Mouse (Mus musculus) liver, postnatal 0 days (tissue): ENCODE measurements around the gene Ap3d1. TPM values are rescaled to one million over a fixed set of nuclear protein-coding genes. Genes with fewer than 3 reads are reported as not detected.

Experiments
- ATAC-seq: fragments of 200-750 bp; cut with Nextera tagmentation; 2 replicates; pipeline ENCODE4 v1.8.0; 2017; ENCODE audit warnings: mild to moderate bottlenecking, moderate library complexity
- DNase-seq: peaks from one replicate; pipeline ENCODE4 v3.0.0-alpha.2; 2016
- H3K27ac ChIP-seq: fragments of 300-500 bp; sonication (generic); 2 replicates; pipeline ENCODE4 v1.5.1; 2014; ENCODE audit warnings: antibody characterized with exemption, moderate library complexity, mild to moderate bottlenecking, low read depth
- H3K27me3 ChIP-seq: fragments of 300-500 bp; sonication (generic); 2 replicates; pipeline ENCODE4 v1.6.1; 2014; ENCODE audit warnings: low read length, control low read depth, mixed read lengths; ENCODE audit not compliant: insufficient read depth
- H3K36me3 ChIP-seq: fragments of 300-500 bp; sonication (generic); replicated peaks from 2 replicates; pipeline ENCODE4 v1.6.1; 2014; ENCODE audit warnings: mild to moderate bottlenecking, control low read depth, low read length, moderate library complexity, mixed read lengths; ENCODE audit not compliant: insufficient read depth
- H3K4me1 ChIP-seq: fragments of 300-500 bp; sonication (generic); 2 replicates; pipeline ENCODE4 v1.6.1; 2014; ENCODE audit warnings: antibody characterized with exemption, mild to moderate bottlenecking, control low read depth; ENCODE audit not compliant: insufficient read depth
- H3K4me2 ChIP-seq: fragments of 300-500 bp; sonication (generic); 2 replicates; pipeline ENCODE4 v1.6.1; 2014; ENCODE audit warnings: low read depth, mild to moderate bottlenecking, low read length, moderate library complexity, mixed read lengths
- H3K4me3 ChIP-seq: fragments of 300-500 bp; sonication (generic); 2 replicates; pipeline ENCODE4 v1.5.1; 2014; ENCODE audit warnings: low read depth, low read length
- H3K9ac ChIP-seq: fragments of 300-500 bp; sonication (generic); replicated peaks from 2 replicates; pipeline ENCODE4 v1.6.1; 2014; ENCODE audit warnings: mild to moderate bottlenecking, moderate library complexity
- H3K9me3 ChIP-seq: fragments of 300-500 bp; sonication (generic); 2 replicates; pipeline ENCODE4 v1.6.1; 2016; ENCODE audit warnings: mild to moderate bottlenecking, control low read depth, low read length, mixed read lengths
- CTCF ChIP-seq: sonication (generic); IDR thresholded peaks from 2 replicates; pipeline ENCODE4 v1.5.1; 2016; ENCODE audit warnings: antibody characterized with exemption, low read depth
- EP300 ChIP-seq: IDR thresholded peaks from 2 replicates; pipeline ENCODE4 v1.6.1; 2016; ENCODE audit warnings: antibody characterized with exemption, low read depth, mild to moderate bottlenecking
- WGBS: fragments of 180-500 bp; shearing (Covaris S2); extraction: QIAGEN DNeasy Blood & Tissue Kit; methylation state at CpG from one replicate; pipeline ENCODE4 v1.1.7; 2014; ENCODE audit not compliant: insufficient replicate concordance; 5-methylcytosine and 5-hydroxymethylcytosine counted together
- polyA plus RNA-seq: library from polyadenylated mRNA; unstranded; fragments of >200 nt; fragmentation: Nextera tagmentation; extraction: Ambion mirVana; gene quantifications from 2 replicates; pipeline ENCODE4 v1.2.1, GENCODE M21; 2015

The Ap3d1 gene
- polyA plus RNA-seq, 1 experiment from 2014 or later, result 19.0 TPM

DNA sequence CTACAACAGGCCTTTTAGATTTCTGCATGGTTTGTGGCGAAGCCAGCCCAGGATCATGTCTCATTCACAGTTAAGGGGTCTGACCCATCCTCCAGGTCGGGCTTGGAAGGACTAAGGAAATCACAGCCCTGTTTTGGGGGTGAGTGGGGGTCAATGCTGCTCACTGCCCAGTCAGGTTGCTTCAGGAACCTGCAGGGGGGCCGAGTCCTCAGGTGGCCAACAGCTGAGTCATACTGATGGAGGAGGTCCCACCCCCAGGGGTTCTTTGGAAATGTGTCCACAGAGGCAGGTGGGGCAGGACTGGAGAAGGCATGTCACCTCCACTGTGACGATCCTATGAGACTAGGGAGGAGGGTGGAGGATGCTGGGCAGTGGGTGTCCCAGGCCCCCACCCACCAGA is 76.6 kb downstream of the Ap3d1 start:
- DNase-seq (no peak), ATAC-seq (peak; percentile 26)
- Histone ChIP-seq H3K9me3 (no peaks in the 10 kb centered on the region), H3K36me3 (peaks cover 48% of the 10 kb centered on the region), H3K27ac (peak overlapping the region; percentile 93), H3K9ac (peak overlapping the region; percentile 46), H3K4me2 (peak overlapping the region; percentile 60; the same call in 1 of the 2 replicates), H3K27me3 (no peaks in the 10 kb centered on the region), H3K4me1 (peaks cover 35% of the 10 kb centered on the region), H3K4me3 (no peak overlapping the region)
- TF ChIP-seq CTCF, result no peak
- no peak for TF ChIP-seq EP300
- 44% methylated on average over 4 of the region's 4 CpGs for WGBS

DNA sequence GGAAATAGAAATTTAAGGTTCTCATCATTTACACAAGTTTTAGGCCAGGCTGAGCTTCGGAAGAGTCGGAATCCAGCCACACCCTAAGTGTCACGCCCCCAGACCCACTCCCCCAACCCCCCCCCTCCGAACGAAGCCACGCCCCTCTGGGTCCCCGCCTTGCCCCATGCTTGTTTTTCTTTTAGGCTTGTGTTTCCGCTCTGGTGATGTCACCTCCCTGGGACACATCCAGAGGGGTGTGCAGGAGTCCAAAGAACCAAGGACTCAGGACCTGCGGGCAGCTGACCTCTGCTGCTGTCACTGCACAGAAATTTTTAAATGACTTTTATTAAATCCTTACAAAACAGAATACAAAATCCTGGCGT is 77.1 kb downstream of the Ap3d1 start:
- peak overlapping the region; percentile 93 for H3K27ac ChIP-seq
- H3K4me2 ChIP-seq, result peak overlapping the region; percentile 60
- WGBS, result 12% methylated on average over 10 of the region's 10 CpGs
- no peaks in the 10 kb centered on the region for H3K27me3 ChIP-seq
- H3K9me3 ChIP-seq, result no peaks in the 10 kb centered on the region
- DNase-seq, result peak; percentile 73
- peak overlapping the region; percentile 50 for H3K9ac ChIP-seq
- no peak overlapping the region for H3K4me3 ChIP-seq
- peaks cover 43% of the 10 kb centered on the region for H3K36me3 ChIP-seq
- peak; percentile 82 for ATAC-seq
- H3K4me1 ChIP-seq, result peaks cover 35% of the 10 kb centered on the region
- no peak for TF ChIP-seq EP300
- no peak for TF ChIP-seq CTCF

DNA sequence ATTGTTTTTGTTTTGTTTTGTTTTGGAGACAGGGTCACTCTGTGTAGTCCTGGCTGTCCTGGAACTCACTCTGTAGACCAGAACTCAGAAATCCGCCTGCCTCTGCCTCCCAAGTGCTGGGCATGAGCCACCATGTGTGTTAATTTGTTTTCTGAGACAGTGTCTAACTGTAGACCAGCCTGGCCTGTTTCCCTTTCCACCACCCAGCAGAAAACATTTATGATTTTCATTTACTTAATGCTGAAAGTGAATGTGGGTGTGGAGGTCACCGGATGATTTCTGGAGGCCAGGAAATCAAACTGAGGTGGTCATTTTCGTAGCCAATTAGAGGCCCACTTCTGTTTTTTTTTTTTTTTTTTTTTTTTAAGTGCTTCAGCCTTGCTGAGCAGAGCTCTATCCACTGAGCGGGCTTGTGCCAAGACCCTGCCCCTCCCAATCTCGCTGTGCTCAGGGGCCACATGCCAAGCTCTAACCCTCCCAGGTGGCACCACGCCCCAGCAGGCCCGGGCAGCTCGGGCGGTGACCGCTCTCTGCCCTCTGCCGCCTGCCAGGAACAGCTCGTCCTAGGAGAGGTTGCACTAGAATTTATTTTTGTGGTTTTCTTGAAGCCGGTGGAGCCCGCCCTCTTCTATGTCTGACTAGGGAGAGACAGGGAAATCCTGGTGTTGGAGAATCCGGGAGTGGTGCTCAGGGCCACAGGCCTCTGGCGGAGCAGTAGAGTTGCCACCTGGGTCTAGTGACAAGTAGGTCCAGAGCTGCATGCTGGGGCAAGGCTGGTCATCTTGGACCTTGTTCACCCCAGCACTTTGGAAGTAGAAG is 77.7 kb downstream of the Ap3d1 start:
- Histone ChIP-seq H3K9ac (peak overlapping the region; percentile 50; the same call in 1 of the 2 replicates), H3K4me1 (peaks cover 35% of the 10 kb centered on the region), H3K4me3 (peak overlapping the region; percentile 19; the same call in 1 of the 2 replicates), H3K36me3 (peaks cover 37% of the 10 kb centered on the region), H3K4me2 (peak overlapping the region; percentile 60), H3K27me3 (no peaks in the 10 kb centered on the region), H3K9me3 (no peaks in the 10 kb centered on the region), H3K27ac (peak overlapping the region; percentile 93)
- DNase-seq (peak; percentile 76), ATAC-seq (peak; percentile 63)
- WGBS, result 13% methylated on average over 16 of the region's 16 CpGs
- TF ChIP-seq EP300, result peak; percentile 21; the same call in 1 of the 2 replicates
- no peak for TF ChIP-seq CTCF

DNA sequence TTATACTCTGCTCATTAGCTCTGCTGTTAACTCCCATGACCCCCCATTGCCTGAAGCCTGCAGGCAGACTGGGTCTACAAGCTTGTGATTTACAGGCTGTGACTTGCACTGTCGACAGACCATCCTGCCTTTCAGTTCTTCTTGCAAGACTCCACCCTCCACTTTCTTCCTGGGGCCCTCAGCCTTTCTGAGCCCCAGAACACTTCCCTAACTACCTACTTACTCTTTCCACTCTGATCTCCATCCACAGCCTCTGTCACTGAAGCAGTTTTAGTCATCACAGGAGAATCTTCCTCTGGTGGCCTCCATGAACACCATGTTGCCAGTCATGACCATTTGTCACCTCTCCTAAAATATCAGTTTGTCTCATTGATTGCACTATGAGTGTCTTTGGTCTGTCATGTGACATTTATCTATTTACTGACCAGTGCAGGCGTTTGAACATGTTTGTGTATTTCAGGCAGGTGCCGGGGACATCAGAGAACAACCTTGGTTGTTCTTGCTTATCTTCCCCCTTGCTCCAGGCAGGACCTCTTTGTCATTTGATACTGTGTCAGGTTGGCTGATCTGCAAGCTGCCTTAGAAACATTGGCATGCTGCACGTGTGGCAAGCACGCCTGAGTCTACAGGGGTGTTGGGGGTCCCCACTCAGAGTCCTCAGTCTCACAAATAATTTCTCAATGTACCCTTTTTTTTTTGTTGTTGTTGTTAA is 78.4 kb downstream of the Ap3d1 start:
- Histone ChIP-seq H3K4me3 (no peak overlapping the region), H3K9me3 (no peaks in the 10 kb centered on the region), H3K36me3 (peaks cover 30% of the 10 kb centered on the region), H3K4me2 (no peak overlapping the region), H3K27me3 (no peaks in the 10 kb centered on the region), H3K9ac (peak overlapping the region; percentile 2; the same call in 1 of the 2 replicates), H3K4me1 (peaks cover 40% of the 10 kb centered on the region), H3K27ac (peak overlapping the region; percentile 93)
- DNase-seq, result no peak
- 23% methylated on average over 5 of the region's 5 CpGs for WGBS
- peak; percentile 43 for ATAC-seq
- TF ChIP-seq EP300 (no peak; the same call in 1 of the 2 replicates), CTCF (no peak)

DNA sequence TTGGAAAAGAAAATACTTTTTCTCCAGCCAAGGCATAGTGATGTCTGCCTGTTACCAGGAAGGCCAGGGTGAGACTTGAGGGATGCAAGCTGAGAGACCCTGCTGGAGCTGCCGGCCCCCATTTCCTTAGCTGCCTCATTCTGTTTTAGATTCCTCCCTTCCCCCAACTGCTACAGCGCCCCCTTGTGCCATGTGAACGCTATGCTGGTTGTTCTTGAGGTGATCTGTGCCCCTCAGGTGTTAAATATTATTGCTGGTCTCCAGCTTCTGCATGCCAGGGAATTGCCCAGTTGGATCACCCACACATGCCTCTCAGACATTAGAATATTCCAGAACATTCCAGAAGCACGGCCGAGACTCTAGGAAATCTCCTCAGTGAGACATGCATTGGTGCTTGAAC is 80.9 kb downstream of the Ap3d1 start:
- Histone ChIP-seq H3K9ac (no peak overlapping the region), H3K4me1 (peaks cover 52% of the 10 kb centered on the region), H3K36me3 (peaks cover 5% of the 10 kb centered on the region; the same call in 1 of the 2 replicates), H3K27me3 (no peaks in the 10 kb centered on the region), H3K9me3 (no peaks in the 10 kb centered on the region), H3K4me3 (no peak overlapping the region), H3K27ac (no peak overlapping the region), H3K4me2 (no peak overlapping the region)
- TF ChIP-seq EP300 (no peak), CTCF (peak; percentile 88)
- ATAC-seq (no peak), DNase-seq (peak; percentile 81)
- WGBS, result 34% methylated on average over 5 of the region's 5 CpGs

DNA sequence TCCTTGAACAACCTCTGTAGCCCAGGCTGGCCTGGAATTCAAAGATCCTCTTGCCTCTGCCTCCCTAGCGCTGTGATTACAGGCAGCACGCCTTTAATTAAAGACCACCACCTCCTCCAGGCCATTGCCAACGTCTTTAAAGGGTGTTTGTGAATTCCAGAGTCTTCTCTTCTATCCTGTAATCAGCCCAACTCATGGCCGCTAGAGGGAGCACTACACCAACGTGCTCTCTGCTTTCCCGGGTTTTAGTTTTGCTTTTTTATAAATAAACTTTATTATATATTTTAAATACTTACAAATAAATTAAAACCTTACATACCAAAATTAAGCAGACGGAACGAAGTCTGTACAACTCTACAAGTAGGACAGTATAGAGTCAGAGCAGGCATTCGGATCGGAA is 82.9 kb downstream of the Ap3d1 start:
- Histone ChIP-seq H3K27me3 (no peaks in the 10 kb centered on the region), H3K4me3 (peak overlapping the region; percentile 11; the same call in 1 of the 2 replicates), H3K36me3 (no peaks in the 10 kb centered on the region), H3K9me3 (no peaks in the 10 kb centered on the region), H3K9ac (no peak overlapping the region), H3K27ac (peak overlapping the region; percentile 67), H3K4me2 (peak overlapping the region; percentile 65), H3K4me1 (peaks cover 45% of the 10 kb centered on the region)
- peak; percentile 83 for DNase-seq
- 14% methylated on average over 10 of the region's 10 CpGs for WGBS
- TF ChIP-seq EP300 (no peak), CTCF (peak; percentile 83)
- no peak for ATAC-seq
